Mouse (Mus musculus) T-helper 1 cell (primary cell): Measurements from ENCODE around the gene Fmnl1.

Source experiments
- in situ Hi-C: fragments of 300-600 bp; cut with MboI, MseI; formaldehyde crosslinking; loops from one replicate; pipeline ENCODE4 v1.15.1; 2025; ENCODE audit warnings: high pct_unique_total_duplicates

The Fmnl1 gene

GRCm38 (mm10) chr11:103170494-103171285 is at the start of gene Fmnl1:
Gene Fmnl1 (plus strand): TSS chr11:103171107.
- in situ Hi-C loops = loop anchor here (10.0 kb wide), 1 partner anchor 94 kb away; the partner anchor contains the start of gene Map3k14

GRCm38 (mm10) chr11:103131701-103132575 is 39.0 kb upstream of the Fmnl1 start, which contains the start of gene Hexim2:
Gene Hexim2 (plus strand): TSS chr11:103132429.
- in situ Hi-C loops = loop anchor here (10.0 kb wide), 1 partner anchor 1467 kb away; the partner anchor contains the start of gene Arl4d

GRCm38 (mm10) chr11:103132576-103133455 is 38.1 kb upstream of the Fmnl1 start:
- in situ Hi-C loops = loop anchor here (10.0 kb wide), 1 partner anchor 1468 kb away; the partner anchor contains the start of gene Arl4d

GRCm38 (mm10) chr11:103133456-103134185 is 37.3 kb upstream of the Fmnl1 start:
- in situ Hi-C loops = loop anchor here (10.0 kb wide), 1 partner anchor 1469 kb away; the partner anchor contains the start of gene Arl4d

GRCm38 (mm10) chr11:103134221-103134620 is 36.7 kb upstream of the Fmnl1 start:
- in situ Hi-C loops = loop anchor here (10.0 kb wide), 1 partner anchor 1469 kb away; the partner anchor contains the start of gene Arl4d

- in situ Hi-C loops = loop anchor here (10.0 kb wide), 1 partner anchor 1471 kb away; the partner anchor contains the start of gene Arl4d
Measured at GRCm38 (mm10) chr11:103136039-103136577, 34.8 kb upstream of the Fmnl1 start.

- in situ Hi-C loops = loop anchor here (10.0 kb wide), 1 partner anchor 1475 kb away; the partner anchor contains the start of gene Arl4d
Measured at GRCm38 (mm10) chr11:103139951-103140762, 30.8 kb upstream of the Fmnl1 start.

- in situ Hi-C loops = no loop called here
Measured at GRCm38 (mm10) chr11:103140763-103141100, 30.2 kb upstream of the Fmnl1 start.

- in situ Hi-C loops = no loop called here
Measured at GRCm38 (mm10) chr11:103141101-103141943, 29.6 kb upstream of the Fmnl1 start.

GRCm38 (mm10) chr11:103141944-103142255 is 29.0 kb upstream of the Fmnl1 start:
- in situ Hi-C loops = no loop called here

- in situ Hi-C loops = no loop called here
Measured at GRCm38 (mm10) chr11:103142441-103143182, 28.3 kb upstream of the Fmnl1 start.

GRCm38 (mm10) chr11:103144309-103145285 is 26.3 kb upstream of the Fmnl1 start:
- in situ Hi-C loops = no loop called here

GRCm38 (mm10) chr11:103146386-103146785 is 24.5 kb upstream of the Fmnl1 start:
- in situ Hi-C loops = no loop called here

GRCm38 (mm10) chr11:103147766-103148165 is 23.1 kb upstream of the Fmnl1 start:
- in situ Hi-C loops = no loop called here

- in situ Hi-C loops = no loop called here
Measured at GRCm38 (mm10) chr11:103149771-103150170, 21.1 kb upstream of the Fmnl1 start.
